Mouse (Mus musculus) forebrain, embryonic 12.5 days (tissue): ENCODE measurements around the gene Lrrc51. TPM values are rescaled to one million over a fixed set of nuclear protein-coding genes. Genes with fewer than 3 reads are reported as not detected.
"Not testable (repeated sequence)": the region's sequence is repeated elsewhere in the genome, so short reads cannot be mapped to it uniquely, and the experiment has no call there.

ENCODE experiments used
- ATAC-seq: fragments of 200-750 bp; cut with Nextera tagmentation; 2 replicates; pipeline ENCODE4 v1.8.0; 2017; ENCODE audit warnings: moderate TSS enrichment; ENCODE audit not compliant: low FRiP score
- H3K27ac ChIP-seq: fragments of 300-500 bp; sonication (generic); 2 replicates; pipeline ENCODE4 v1.5.1; 2016; ENCODE audit warnings: mild to moderate bottlenecking
- H3K27me3 ChIP-seq: fragments of 300-500 bp; sonication (generic); 2 replicates; pipeline ENCODE4 v1.6.1; 2016; ENCODE audit warnings: mild to moderate bottlenecking
- H3K36me3 ChIP-seq: fragments of 300-500 bp; sonication (generic); replicated peaks from 2 replicates; pipeline ENCODE4 v1.6.1; 2016; ENCODE audit warnings: mild to moderate bottlenecking
- H3K4me1 ChIP-seq: fragments of 300-500 bp; sonication (generic); 2 replicates; pipeline ENCODE4 v1.6.1; 2016
- H3K4me2 ChIP-seq: fragments of 300-500 bp; sonication (generic); 2 replicates; pipeline ENCODE4 v1.6.1; 2016; ENCODE audit warnings: mild to moderate bottlenecking, moderate library complexity
- H3K4me3 ChIP-seq: fragments of 300-500 bp; sonication (generic); replicated peaks from 2 replicates; pipeline ENCODE4 v1.5.1; 2016; ENCODE audit warnings: mild to moderate bottlenecking
- H3K9ac ChIP-seq: fragments of 300-500 bp; sonication (generic); 2 replicates; pipeline ENCODE4 v1.6.1; 2016; ENCODE audit warnings: mild to moderate bottlenecking
- H3K9me3 ChIP-seq: fragments of 300-500 bp; sonication (generic); 2 replicates; pipeline ENCODE4 v1.6.1; 2016
- WGBS: fragments of 180-500 bp; shearing (Covaris S2); methylation state at CpG from one replicate; pipeline ENCODE4 v1.1.7; 2016; 5-methylcytosine and 5-hydroxymethylcytosine counted together
- polyA plus RNA-seq: library from polyadenylated mRNA; unstranded; fragments of >200 nt; fragmentation: Nextera tagmentation; extraction: Ambion mirVana; gene quantifications from 2 replicates; pipeline ENCODE4 v1.2.1, GENCODE M21; 2016

The Lrrc51 gene
- polyA plus RNA-seq, 1 experiment from 2014 or later: 7.3 TPM

DNA sequence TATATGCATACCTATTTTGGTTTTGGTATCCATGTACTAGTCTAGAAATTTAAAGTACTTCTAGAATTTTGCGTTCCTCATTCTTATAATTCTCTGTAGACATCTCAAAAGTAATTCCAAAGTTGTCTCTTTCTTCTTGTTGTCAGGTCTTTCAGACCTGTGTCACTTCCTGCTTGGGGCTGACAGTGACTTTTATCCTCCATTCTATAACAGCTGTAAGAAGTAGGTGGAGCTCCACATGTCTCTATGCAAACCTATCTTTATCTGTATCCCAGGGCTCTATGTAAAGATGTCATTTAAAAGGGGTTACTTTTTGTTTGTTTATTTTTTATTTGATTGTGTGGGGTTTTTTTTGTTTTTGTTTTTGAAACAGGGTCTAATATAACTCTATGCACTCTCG lies 29.9 kb upstream of the Lrrc51 start:
- Histone ChIP-seq H3K9me3 (no peaks in the 10 kb centered on the region), H3K4me2 (no peak overlapping the region), H3K4me1 (peaks cover 11% of the 10 kb centered on the region), H3K27me3 (no peaks in the 10 kb centered on the region), H3K27ac (no peak overlapping the region), H3K36me3 (no peaks in the 10 kb centered on the region), H3K9ac (no peak overlapping the region), H3K4me3 (no peak overlapping the region)
- WGBS: 91% methylated on average over 2 of the region's 2 CpGs
- ATAC-seq: no peak

DNA sequence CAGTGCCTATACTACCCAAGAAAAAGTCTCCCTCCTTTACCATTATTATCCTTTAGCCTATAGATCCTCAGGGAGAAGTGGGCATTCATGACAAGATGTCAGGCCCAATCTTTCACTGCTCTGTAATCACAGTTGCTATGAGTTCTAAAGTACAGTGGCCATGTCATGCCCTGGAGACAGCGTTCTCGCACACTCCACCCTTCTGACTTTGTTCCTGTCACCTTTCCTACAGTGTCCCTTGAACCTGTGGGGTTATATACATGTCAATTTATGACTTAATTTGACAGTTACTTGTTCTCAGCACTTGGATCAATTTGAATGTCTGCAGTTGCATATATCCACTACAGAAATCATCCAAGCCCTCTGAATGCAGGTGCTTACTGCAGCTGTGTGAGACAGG lies 29.1 kb upstream of the Lrrc51 start:
- H3K27me3 ChIP-seq: no peaks in the 10 kb centered on the region
- H3K4me1 ChIP-seq: peaks cover 8% of the 10 kb centered on the region; the same call in 1 of the 2 replicates
- no peak overlapping the region for H3K27ac ChIP-seq
- no peaks in the 10 kb centered on the region for H3K9me3 ChIP-seq
- ATAC-seq: no peak
- H3K4me2 ChIP-seq: no peak overlapping the region
- no peak overlapping the region for H3K4me3 ChIP-seq
- 94% methylated on average over 2 of the region's 2 CpGs for WGBS
- no peak overlapping the region for H3K9ac ChIP-seq
- no peaks in the 10 kb centered on the region for H3K36me3 ChIP-seq

DNA sequence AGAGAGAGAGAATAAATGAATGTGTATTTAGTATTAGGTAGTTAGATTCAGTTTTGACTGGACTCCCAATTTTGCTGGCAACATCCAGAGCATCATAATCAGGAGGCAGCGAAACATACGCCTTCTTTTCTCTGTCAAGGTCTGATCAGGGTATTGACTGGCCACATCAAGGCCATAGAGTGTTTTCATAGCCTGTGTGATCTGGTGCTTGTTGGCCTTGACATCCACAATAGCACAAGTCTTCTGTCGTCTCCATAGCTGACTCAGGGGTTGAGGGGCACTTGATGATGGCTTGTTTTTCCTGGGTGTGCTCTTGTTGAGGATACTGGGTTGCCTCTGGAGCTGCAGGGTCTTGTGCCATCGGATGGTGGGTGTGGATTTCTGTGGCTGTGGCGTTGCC lies 23.2 kb upstream of the Lrrc51 start:
- Histone ChIP-seq H3K4me2 (no peak overlapping the region), H3K36me3 (peaks cover 3% of the 10 kb centered on the region; the same call in 1 of the 2 replicates), H3K9me3 (no peaks in the 10 kb centered on the region), H3K27me3 (no peaks in the 10 kb centered on the region), H3K9ac (no peak overlapping the region), H3K4me1 (peaks cover 8% of the 10 kb centered on the region; the same call in 1 of the 2 replicates), H3K4me3 (no peak overlapping the region), H3K27ac (no peak overlapping the region)
- ATAC-seq: no peak
- WGBS: 92% methylated on average over 5 of the region's 5 CpGs

DNA sequence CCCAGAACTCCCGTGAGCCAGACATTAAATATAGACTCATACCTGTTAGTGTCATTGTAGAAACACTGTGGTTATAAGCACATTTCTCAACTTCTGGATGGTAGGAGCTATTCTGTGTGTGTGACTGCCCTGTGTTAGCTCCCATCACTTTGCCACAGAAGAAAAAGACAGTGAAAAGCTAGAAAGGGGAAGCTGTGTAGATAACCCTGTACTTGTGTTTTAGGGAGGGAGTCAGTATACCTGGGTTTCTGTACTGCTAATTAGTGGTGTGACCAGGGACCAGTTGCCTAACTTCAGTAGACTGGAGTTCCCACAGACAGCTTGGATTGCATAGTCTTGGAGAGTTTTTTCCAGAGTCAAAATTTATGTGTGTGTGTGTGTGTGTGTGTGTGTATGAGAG lies 22.8 kb upstream of the Lrrc51 start:
- Histone ChIP-seq H3K4me1 (peaks cover 8% of the 10 kb centered on the region; the same call in 1 of the 2 replicates), H3K4me3 (no peak overlapping the region), H3K9me3 (no peaks in the 10 kb centered on the region), H3K27ac (no peak overlapping the region), H3K4me2 (no peak overlapping the region), H3K36me3 (peaks cover 3% of the 10 kb centered on the region; the same call in 1 of the 2 replicates), H3K27me3 (no peaks in the 10 kb centered on the region), H3K9ac (no peak overlapping the region)
- 89% methylated on average over 1 of the region's 1 CpGs for WGBS
- no peak for ATAC-seq

DNA sequence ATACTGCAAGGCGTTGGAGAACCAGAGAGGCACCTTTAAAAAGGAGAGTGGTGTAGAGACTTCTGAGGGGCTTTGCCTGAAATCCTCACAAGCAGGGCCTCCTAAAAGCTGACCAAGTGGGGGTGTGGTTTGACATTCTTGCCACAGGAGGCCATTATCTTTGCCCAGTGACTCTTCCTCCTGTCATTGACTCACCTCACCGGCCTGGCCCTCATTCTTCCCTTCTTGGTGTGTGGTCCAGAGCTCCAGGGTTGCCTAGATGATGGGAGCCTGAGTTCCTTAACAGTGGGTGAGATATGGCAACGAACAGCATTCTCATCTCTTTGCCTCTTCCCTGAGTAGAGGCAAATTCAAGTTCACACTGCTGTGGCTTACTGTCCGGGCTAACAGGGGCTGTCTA lies 22.2 kb upstream of the Lrrc51 start:
- Histone ChIP-seq H3K9me3 (no peaks in the 10 kb centered on the region), H3K9ac (no peak overlapping the region), H3K36me3 (peaks cover 3% of the 10 kb centered on the region; the same call in 1 of the 2 replicates), H3K4me3 (no peak overlapping the region), H3K4me1 (peaks cover 8% of the 10 kb centered on the region; the same call in 1 of the 2 replicates), H3K27ac (no peak overlapping the region), H3K4me2 (no peak overlapping the region), H3K27me3 (no peaks in the 10 kb centered on the region)
- no peak for ATAC-seq
- 67% methylated on average over 4 of the region's 4 CpGs for WGBS

DNA sequence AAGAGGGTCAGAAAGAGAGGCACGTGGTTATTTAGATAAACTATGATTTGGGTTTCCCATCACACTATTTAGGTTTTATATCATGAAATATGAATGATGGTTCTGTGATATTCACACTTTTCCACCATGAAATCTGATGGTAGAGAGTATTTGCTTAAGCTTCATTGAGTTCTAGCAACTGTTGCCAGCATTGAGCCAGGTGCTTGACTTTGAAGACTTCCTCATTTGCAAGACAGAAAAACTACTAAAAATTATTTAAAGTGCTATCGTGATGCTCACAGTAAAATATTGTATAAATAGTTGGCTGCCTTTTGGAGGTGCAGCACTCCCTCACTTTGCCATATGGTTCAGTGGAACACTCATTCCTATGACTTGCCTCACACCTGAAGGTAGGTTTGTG lies 21.6 kb upstream of the Lrrc51 start:
- peaks cover 8% of the 10 kb centered on the region; the same call in 1 of the 2 replicates for H3K4me1 ChIP-seq
- H3K27ac ChIP-seq: no peak overlapping the region
- no peak overlapping the region for H3K9ac ChIP-seq
- no peak overlapping the region for H3K4me2 ChIP-seq
- WGBS: 88% methylated on average over 2 of the region's 2 CpGs
- H3K9me3 ChIP-seq: no peaks in the 10 kb centered on the region
- H3K27me3 ChIP-seq: no peaks in the 10 kb centered on the region
- no peak for ATAC-seq
- H3K36me3 ChIP-seq: peaks cover 3% of the 10 kb centered on the region; the same call in 1 of the 2 replicates
- H3K4me3 ChIP-seq: no peak overlapping the region

DNA sequence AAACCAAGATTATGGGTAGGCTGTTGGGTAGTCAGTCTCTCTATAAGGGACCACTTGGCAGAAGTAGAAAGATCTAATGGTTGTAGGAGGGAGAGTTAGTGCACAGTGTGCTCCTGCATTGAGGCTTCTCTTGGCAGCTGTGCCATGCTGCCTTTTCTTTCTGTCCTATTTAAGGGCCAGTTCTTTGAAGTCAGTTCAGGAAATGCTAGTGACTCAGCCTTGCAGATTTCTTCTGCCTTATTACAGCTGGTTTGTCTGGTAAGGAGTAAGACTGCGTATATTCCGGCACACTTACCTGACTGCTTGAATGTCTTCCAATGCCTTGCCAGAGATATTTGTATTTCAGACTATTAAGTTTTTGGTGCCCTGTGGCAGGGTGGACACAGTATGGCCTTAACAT lies 20.5 kb upstream of the Lrrc51 start:
- Histone ChIP-seq H3K4me1 (no peaks in the 10 kb centered on the region), H3K9me3 (no peaks in the 10 kb centered on the region), H3K4me3 (no peak overlapping the region), H3K4me2 (no peak overlapping the region), H3K36me3 (peaks cover 3% of the 10 kb centered on the region; the same call in 1 of the 2 replicates), H3K27ac (no peak overlapping the region), H3K27me3 (no peaks in the 10 kb centered on the region), H3K9ac (no peak overlapping the region)
- 96% methylated on average over 2 of the region's 2 CpGs for WGBS
- no peak for ATAC-seq

DNA sequence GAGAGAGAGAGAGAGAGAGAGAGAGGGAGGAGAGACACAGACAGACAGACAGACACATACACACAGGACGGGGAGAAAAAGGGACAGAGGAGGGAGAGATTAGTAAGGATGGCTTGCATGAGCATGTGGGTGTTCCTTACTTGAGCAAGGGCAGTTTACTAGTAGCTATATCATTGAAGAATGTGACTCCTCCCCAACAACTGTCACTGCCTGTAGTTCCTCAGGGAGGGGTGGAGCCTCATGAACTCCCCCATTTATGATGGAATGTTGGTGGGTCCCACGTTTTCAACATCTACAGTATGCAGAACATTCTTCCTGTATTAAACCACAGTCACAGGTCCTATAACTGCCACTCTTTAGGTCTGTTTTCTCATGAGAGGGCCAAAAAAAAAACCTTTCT lies 18.4 kb upstream of the Lrrc51 start:
- Histone ChIP-seq H3K4me3 (no peak overlapping the region), H3K27ac (no peak overlapping the region), H3K36me3 (peaks cover 3% of the 10 kb centered on the region; the same call in 1 of the 2 replicates), H3K9ac (no peak overlapping the region), H3K27me3 (no peaks in the 10 kb centered on the region), H3K4me1 (no peaks in the 10 kb centered on the region), H3K9me3 (no peaks in the 10 kb centered on the region), H3K4me2 (no peak overlapping the region)
- 73% methylated on average over 2 of the region's 2 CpGs for WGBS
- ATAC-seq: no peak

DNA sequence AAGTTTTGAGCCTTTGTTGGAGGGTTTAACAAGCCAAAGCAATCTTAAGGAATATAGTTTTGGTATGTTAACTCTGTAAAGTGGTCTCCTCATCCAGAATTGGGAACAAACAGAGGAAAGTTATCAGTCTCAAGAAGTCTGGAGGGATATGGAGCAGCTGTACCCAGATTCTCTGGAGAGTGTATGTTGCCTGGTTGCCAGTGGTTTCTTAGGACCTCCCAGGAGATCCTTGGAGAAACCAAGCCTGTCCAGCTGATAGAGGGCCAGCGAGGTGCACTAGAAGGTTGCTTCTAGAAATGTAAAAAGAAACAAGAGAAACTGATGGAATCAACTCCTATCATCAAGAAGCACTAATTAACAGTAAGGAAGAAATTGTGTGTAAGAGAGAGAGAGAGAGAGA lies 18.0 kb upstream of the Lrrc51 start:
- Histone ChIP-seq H3K36me3 (peaks cover 3% of the 10 kb centered on the region; the same call in 1 of the 2 replicates), H3K4me3 (no peak overlapping the region), H3K27ac (no peak overlapping the region), H3K9me3 (no peaks in the 10 kb centered on the region), H3K4me1 (no peaks in the 10 kb centered on the region), H3K9ac (no peak overlapping the region), H3K27me3 (no peaks in the 10 kb centered on the region), H3K4me2 (no peak overlapping the region)
- no peak for ATAC-seq
- 92% methylated on average over 1 of the region's 1 CpGs for WGBS

DNA sequence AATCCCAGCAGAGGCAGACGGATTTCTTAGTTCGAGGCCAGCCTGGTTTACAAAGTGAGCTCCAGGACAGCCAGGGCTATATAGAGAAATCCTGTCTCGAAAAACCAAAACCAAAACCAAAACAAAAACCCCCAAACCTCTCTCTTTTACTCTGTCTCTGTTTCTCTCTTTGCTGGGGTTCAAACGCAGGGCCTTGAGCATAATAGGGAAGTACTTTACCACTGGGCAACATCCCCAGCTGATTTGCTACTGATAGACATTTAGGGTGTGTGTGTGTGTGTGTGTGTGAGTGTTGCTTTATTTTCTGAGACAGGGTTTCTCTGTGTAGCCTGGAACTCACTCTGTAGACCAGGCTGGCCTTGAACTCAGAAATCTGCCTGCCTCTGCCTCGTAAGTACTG lies 15.3 kb upstream of the Lrrc51 start:
- H3K27ac ChIP-seq, ATAC-seq, H3K9ac ChIP-seq, H3K36me3 ChIP-seq, H3K4me3 ChIP-seq, H3K9me3 ChIP-seq, H3K4me1 ChIP-seq, H3K27me3 ChIP-seq, H3K4me2 ChIP-seq: not testable (repeated sequence)
- 91% methylated on average over 5 of the region's 5 CpGs for WGBS

DNA sequence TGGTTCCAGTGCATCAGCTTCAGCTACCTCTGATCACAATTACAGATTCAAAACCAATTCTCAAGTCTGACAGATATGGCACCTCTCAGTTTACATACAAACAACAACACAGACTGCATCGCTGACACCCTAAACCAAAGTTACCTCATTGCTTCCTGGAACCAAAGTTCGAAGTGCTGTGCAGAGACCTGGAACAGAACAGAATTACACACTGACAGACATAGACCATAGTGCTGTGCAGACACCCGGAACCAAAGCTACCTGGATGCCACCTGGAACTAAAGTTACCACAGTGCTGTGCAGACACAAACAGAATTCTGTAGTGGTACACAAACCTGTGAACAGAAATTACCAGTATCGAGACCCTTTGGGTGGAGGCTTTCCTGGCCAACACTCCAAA lies 6.1 kb upstream of the Lrrc51 start:
- ATAC-seq: no peak
- WGBS: 92% methylated on average over 4 of the region's 4 CpGs
- Histone ChIP-seq H3K9me3 (no peaks in the 10 kb centered on the region), H3K4me2 (no peak overlapping the region), H3K27ac (no peak overlapping the region), H3K4me1 (peaks cover 13% of the 10 kb centered on the region), H3K9ac (no peak overlapping the region), H3K36me3 (peaks cover 14% of the 10 kb centered on the region; the same call in 1 of the 2 replicates), H3K27me3 (no peaks in the 10 kb centered on the region), H3K4me3 (no peak overlapping the region)

DNA sequence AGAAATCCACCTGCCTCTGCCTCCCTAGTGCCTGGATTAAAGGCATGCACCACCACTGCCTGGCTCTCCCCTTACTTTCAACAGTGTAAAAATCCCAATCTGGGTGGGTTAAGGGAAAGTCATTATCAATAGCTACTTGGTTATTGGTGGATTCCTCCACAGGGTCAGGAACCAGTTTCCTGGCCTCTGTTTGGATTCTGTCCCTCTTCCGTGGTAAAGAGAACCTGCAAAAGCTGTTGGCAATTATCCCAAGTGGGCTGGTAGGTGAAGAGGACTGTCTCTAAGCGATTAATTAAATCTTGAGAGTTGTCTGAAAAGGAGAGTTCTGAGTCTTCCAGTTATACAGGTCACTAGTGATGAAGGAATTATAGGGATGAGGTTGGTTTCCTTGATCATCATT lies 4.7 kb upstream of the Lrrc51 start:
- H3K36me3 ChIP-seq: peaks cover 14% of the 10 kb centered on the region; the same call in 1 of the 2 replicates
- 83% methylated on average over 2 of the region's 2 CpGs for WGBS
- H3K27ac ChIP-seq: no peak overlapping the region
- no peak for ATAC-seq
- H3K9ac ChIP-seq: no peak overlapping the region
- no peaks in the 10 kb centered on the region for H3K9me3 ChIP-seq
- no peak overlapping the region for H3K4me3 ChIP-seq
- H3K27me3 ChIP-seq: no peaks in the 10 kb centered on the region
- peaks cover 17% of the 10 kb centered on the region for H3K4me1 ChIP-seq
- H3K4me2 ChIP-seq: no peak overlapping the region

DNA sequence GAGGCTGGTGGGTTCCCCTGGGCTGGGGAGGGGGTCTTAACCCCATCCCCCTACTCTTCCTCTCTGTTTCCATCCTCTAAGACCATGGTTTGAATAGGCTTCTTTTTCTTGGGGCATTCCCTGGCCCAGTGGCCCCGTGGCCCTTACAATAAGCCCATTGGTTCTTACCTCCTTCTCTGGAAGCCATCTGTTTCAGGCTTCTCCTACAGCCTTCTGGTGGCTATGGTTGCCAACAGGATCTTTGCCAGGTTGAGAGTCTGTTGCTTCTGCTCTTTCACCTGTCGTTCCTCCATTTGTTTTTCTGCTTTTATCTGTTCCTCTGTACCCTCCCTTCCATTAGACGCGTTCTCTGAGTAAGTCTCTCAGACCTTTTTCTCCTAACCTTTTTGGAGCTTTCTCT lies 3.9 kb upstream of the Lrrc51 start:
- H3K27me3 ChIP-seq: no peaks in the 10 kb centered on the region
- H3K4me3 ChIP-seq: no peak overlapping the region
- 97% methylated on average over 4 of the region's 4 CpGs for WGBS
- peaks cover 20% of the 10 kb centered on the region for H3K4me1 ChIP-seq
- H3K9ac ChIP-seq: no peak overlapping the region
- no peak for ATAC-seq
- H3K4me2 ChIP-seq: no peak overlapping the region
- H3K36me3 ChIP-seq: peaks cover 14% of the 10 kb centered on the region; the same call in 1 of the 2 replicates
- no peaks in the 10 kb centered on the region for H3K9me3 ChIP-seq
- H3K27ac ChIP-seq: no peak overlapping the region
